Mouse (Mus musculus): ENCODE measurements around the gene Olfr461. TPM values are rescaled to one million over a fixed set of nuclear protein-coding genes. Genes with fewer than 3 reads are reported as not detected.

The Olfr461 gene
- polyA plus RNA-seq (2012; rRNA removed), result not detected in 2 replicates

GRCm38 (mm10) chr6:40554950-40555349, at the start of gene Olfr461:
Gene Olfr461, minus strand, starts transcription at chr6:40555050.

GRCm38 (mm10) chr6:40585645-40586044, 30.8 kb upstream of the Olfr461 start, which contains the start of gene Clec5a:
Gene Clec5a, minus strand, starts transcription at chr6:40585821.

GRCm38 (mm10) chr6:40569187-40569586, 14.3 kb upstream of the Olfr461 start, which contains the start of gene Olfr460:
Gene Olfr460, plus strand, starts transcription at chr6:40569487.

GRCm38 (mm10) chr6:40519408-40519807, 35.4 kb downstream of the Olfr461 start, which contains the start of gene Prss37:
Gene Prss37, minus strand, starts transcription at chr6:40519508.

GRCm38 (mm10) chr6:40493229-40493628, 61.6 kb downstream of the Olfr461 start, which contains the start of gene Tas2r108:
Gene Tas2r108, plus strand, starts transcription at chr6:40493529.

Other genes with a start within 250 kb of the Olfr461 start
- 7.3 and 9.2 TPM in 2 replicates for gene Agk, start 229.9 kb downstream of the Olfr461 start, polyA plus RNA-seq (2012; rRNA removed)
- gene E330009J07Rik, start 118.9 kb downstream of the Olfr461 start, polyA plus RNA-seq (2012; rRNA removed), result 0.68 and 0.75 TPM in 2 replicates
- gene Wee2, start 116.0 kb downstream of the Olfr461 start, polyA plus RNA-seq (2012; rRNA removed), result not detected in 2 replicates
- gene Ssbp1, start 83.7 kb downstream of the Olfr461 start, polyA plus RNA-seq (2012; rRNA removed), result 45.3 and 46.4 TPM in 2 replicates
- gene Tas2r137, start 63.8 kb downstream of the Olfr461 start, polyA plus RNA-seq (2012; rRNA removed), result not detected in 2 replicates
- not detected in 2 replicates for gene Tas2r108, start 61.5 kb downstream of the Olfr461 start, polyA plus RNA-seq (2012; rRNA removed)
- not detected in 2 replicates for gene Prss37, start 35.5 kb downstream of the Olfr461 start, polyA plus RNA-seq (2012; rRNA removed)
- gene Olfr460, start 14.4 kb upstream of the Olfr461 start, polyA plus RNA-seq (2012; rRNA removed), result not detected in 2 replicates
- gene Clec5a, start 30.8 kb upstream of the Olfr461 start, polyA plus RNA-seq (2012; rRNA removed), result 3.2 and 4.2 TPM in 2 replicates
- not detected in 2 replicates for gene Tas2r138, start 58.3 kb upstream of the Olfr461 start, polyA plus RNA-seq (2012; rRNA removed)
- gene Mgam, start 73.8 kb upstream of the Olfr461 start, polyA plus RNA-seq (2012; rRNA removed), result 1.3 and 1.5 TPM in 2 replicates